Mouse (Mus musculus) thymus, postnatal 25 days (tissue): ENCODE measurements at regions not wholly inside any gene's neighbourhood (a gene's known extent, or its start where the extent isn't known, plus 50 kb on each side); places are given as distances from the start of the nearest gene placed in this dataset.

Experiments
- DNase-seq: peaks from one replicate; pipeline ENCODE4 v3.0.0; 2022

DNA sequence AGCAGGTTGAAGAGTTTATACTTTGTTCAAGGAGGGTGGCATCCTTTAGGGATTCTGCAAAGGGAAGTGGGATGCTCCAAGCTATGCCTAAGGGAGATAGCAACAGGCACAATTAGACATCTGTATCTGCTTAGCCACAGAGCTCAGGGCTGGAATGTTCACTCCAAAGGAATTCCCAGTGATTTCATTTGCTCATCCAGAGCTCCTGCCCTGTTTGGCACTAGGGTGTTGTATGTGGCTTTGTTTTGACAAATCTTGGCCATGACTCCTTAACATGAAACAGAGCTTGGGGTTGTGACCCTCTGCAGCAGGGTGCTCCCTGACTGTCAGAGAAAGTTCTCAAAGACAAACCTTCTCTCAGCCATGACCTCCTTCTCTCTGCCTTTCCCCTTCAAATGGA is 194.8 kb upstream of the 1810046K07Rik start:
- no peak for DNase-seq

DNA sequence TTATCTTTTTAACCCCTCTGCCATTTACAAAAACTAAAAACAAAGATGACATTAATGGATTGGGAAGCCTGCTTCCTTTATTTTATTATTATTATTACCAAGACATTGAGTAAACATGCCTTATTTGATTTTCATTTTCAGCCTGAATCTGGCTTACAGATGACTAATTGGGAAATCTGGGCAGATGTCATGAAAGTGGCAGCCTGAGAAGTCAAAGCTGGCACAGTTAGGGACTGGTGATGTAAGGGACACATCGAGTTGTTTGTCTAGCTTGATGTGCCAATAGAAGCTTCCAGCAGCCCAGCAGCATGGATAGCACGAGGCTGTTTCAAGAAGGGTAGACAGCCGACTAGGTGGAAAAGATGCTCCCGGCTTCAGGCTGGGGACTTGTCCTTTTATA is 197.2 kb upstream of the 1810046K07Rik start:
- no peak for DNase-seq

DNA sequence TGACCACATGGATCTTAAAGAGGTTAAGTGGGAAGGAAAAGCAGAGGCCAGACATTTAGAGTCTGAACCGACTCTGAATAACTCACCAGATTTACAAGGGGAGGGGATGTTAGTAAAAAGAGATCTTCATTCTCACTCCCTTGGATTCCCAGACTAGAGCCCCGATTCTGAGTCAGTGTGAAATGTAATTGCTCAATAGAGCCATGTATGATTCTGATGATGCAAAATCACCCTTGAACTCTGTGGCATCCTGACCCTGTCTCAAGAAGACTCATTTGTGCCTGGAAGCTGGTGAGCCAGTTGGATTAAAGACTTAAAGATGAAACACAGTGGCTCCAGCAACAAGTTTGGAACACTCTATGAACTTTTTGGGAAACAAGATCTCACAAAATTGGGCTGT is 210.2 kb upstream of the 1810046K07Rik start:
- no peak for DNase-seq

DNA sequence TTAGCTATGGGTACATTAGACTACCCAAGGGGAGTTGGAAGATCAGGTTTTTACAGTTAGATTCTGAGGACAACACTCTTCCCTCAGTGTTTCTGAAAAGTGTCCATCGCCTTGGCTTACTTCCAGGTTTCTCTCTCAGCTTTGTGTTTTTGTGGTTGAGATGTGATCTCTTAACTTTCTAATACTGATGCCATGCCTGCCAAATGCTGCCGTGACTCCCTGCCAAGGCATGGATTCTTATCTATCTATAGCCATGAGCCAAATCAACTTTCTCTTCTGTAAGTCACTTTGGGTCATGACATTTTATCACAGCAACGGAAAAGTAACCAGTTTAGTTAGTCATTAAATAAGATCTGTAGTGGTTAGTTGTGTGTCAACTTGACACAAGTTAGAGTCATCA is 213.2 kb upstream of the 1810046K07Rik start:
- DNase-seq: no peak

DNA sequence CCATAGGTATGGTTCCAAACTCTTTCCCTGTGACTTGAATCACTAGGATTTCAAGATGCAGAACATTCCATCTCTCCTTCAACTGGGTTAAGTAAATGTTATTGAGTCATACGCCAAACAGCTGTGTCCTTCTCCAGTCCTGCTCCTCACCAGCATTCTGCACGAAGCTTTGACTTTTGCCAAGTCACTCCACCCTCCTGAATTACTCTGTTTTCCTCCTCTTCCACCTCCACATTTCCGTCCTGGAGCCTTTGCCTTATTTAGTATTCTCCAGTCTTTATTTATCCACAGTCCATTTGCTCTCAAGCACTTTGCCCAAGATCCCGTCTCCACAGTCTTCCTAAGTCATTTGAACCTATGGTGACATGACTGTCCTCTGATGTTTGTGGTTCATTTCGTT is 193.1 kb upstream of the Arhgap20 start:
- no peak for DNase-seq

DNA sequence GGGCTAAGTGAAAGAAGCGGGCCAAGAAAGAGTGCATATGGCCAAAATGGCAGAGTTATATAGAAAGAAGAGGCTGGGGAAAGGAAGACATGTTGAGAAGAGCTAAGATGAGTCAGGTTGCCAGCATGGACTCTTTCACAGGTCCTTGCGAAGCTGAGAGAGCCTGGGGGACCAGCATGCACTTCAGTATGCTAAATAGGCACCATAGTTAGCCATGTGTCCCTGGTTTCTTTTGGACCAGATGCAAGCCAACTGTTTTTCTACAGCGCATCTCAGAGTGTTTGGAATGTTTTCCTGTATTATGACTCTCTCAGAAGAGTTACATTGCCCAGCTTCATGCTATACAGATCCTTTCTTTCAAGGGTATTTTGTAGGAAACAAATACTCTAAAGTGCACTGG is 183.5 kb upstream of the Arhgap20 start:
- no peak for DNase-seq

DNA sequence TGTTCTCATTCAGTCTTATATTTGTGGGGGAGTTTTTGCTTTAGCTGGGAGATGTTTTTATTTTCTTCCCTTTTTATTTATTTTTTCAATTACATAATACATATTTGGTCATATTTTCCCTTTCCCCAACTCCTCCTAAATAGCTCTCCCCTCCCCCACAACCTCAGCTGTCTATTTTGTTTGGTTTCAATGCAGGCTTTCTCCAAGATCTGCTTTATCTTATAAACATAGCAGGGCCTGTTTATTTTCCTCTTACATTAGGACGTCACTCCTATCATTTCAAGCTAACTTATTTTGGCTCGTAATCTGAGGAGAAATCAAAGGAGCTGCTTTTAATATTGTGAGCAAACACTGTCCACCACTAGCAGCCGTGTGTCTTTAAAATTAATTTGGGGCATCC is 171.4 kb upstream of the Arhgap20 start:
- no peak for DNase-seq

DNA sequence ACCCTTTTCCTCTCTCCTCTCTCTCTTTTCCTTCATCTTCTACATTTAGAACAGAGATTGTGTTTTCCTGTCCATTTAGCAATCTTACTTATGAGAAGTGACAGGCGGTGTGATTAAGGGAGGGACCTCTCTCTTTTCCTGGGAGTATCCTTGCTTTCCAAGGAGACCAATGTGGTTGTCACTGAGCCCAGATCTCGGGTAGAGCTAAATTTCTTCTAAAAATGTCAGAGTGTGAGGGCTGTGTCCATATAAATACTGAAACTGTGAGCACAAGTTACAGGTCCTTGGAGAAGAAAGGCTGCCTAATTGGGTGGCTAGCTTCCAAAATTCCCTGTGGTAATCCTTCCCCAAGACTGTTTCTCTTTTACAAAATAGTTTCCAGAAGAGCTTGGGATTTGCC is 166.4 kb upstream of the Arhgap20 start:
- DNase-seq: no peak

DNA sequence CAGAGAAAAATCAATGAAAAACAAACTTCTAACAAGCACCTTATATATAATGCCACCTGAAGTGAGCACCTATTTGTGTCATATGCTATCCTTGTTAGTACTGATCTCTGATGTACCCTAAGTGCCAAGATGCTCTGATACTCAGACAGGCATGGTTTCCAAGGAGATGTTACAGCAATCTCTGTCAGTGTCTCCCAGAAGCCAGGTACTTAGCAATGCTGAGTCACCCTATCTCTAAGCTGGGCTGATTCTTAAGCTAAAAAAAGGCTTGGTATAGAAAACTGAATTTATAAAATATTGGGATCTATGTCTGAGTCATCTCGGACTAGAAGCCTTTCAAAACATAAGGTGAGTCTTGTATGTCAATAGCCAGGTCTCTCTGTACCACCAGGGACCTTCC is 157.0 kb upstream of the Arhgap20 start:
- no peak for DNase-seq

DNA sequence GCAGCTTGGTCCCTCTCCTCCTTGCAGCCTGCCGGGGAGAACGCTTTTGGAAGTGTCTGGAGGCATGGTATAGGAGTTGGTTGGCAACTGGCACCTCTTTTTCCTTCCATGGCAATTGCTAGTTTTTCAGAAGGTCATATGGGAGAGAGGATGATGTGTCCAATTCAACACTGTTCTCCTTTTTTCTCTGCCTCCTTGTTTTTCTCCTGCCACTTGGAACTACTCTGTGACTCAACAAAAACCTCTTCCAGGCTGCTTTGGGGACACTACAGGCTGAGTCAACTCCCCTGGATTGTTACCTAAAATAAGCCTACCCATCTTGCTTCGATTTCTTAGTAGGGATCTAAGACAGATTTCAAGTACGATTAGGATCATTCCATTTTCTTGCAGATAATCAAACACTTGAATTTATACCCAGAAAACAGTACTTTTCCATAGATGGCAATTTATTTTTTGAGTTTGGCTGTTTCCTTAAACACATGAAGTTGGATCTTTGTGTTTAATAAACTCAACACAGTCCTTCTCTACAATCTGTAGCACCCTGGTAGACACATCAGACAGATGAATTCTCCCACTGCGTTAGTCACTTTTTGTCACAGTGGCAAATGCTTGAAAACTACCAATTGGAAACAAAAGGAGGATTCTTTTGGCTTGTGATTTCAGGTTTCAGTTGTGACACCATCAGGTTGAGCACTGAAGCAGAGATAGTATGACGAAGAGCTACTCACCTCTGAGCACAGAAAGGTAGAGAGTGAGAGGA is 156.3 kb upstream of the Arhgap20 start:
- DNase-seq: no peak

DNA sequence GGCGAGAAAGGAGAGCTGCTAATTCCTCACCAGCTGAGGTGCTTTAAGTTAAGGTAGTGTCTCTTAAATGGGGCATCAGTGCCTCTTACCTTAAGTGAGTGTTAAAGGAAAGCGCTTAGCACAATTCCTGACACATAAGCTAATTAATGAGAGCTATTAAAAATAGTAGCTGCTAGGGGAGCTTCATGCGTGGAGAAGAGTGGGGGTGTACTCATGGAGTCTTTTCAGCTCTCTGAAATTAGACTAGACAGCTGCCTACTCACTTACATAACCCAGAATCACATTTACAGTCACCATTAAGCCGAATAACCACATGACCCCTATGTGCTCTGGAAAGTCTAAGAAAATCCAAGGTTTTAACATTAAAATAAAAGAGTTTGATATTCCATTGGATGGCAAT is 139.0 kb upstream of the Arhgap20 start:
- no peak for DNase-seq

DNA sequence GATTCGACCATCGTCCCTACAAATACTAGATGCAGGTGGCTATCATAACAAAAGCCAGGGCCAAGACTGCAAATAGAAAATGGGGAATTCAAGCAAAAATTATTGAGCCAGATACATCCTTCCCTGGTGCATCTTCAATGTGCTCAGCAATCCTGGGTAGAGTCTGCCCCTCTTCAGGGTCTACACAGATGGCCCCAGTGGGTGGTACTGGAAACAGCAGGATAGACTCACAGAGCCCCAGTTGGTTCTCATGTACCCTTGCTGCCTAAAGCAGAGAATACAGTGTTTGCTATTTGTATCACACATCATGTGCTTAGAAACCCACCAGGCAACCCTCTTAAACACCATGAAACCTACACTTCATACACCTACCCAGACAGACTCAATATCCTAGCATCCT is 129.0 kb upstream of the Arhgap20 start:
- no peak for DNase-seq

DNA sequence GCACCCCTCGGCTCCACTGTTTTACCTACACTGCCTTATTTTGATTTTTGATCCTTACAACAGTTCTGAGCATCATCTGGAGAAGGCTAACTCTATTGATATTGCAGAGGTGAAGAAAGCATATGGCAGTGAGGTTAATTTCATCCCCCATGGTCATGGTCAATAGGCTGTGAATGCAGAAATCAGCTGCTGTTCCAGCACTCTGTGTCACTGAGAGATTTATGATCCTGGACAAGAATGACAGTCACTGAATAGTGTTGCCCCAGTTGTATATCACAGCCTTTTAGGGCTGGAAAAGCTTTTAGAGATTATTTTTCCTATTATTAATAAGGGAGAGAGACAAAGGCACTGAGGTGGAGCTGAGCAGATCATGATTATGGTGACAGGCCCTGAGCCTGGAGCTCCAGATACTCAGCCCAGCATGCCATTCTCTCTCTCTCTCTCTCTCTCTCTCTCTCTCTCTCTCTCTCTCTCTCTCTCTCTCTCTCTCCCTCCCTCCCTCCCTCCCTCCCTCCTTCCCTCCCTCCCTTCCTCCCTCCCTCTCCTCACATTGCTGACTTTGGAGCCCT is 128.5 kb upstream of the Arhgap20 start:
- DNase-seq: no peak

DNA sequence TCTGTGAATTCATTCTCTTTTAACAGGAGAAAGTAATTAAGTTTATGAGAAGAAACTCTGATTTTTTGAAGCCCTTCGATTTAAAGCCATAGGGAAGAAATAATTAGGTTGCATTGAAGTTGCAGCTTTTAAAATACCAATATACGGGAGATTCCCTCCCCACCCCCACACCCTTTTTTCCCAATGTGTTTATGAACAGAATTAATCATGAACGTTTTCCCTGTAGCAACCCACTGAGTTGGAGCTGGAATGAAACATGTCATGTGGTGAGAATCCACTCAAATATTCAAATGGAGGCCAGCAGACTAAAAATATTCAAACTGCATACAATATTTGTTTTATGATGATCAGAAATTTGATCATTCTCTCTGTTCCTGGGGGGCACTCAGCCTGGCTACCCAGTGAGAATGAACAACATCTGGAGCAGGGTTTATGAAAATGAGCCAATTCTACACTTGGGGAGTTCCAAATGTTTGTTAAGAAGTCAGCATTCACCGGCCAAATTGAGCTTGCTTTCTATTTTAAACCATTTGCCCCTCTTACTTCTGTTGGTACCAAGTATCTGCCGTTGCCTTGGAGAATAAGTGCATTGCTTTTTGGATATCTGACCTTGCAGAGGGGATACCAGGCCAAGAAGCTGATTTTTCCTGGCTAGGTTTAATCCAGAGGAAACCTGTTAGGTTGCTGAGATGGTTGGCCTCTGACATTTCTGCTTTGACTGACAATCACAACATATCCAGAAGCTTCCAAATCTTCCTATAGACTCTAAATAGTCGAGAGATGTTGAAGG is 127.8 kb upstream of the Arhgap20 start:
- DNase-seq: no peak

DNA sequence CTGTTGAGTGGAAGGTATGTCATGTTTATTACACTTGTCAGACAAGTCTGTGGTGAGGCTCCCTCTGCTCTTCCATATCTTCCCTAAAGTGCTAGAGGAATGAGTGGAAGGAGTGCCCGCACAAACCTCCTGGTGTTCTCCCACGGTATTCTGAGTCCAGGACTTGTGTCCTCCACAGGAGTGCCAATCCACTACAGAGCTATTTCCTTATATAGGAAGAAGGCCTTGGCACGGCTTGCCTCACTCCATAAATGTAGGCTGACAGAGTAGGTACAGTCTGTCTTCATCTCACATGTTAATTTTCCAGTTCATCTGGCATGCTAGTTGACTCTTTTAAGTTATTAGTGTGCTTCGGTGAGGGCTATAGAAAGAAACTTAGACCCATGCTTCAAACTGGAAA is 123.4 kb upstream of the Arhgap20 start:
- no peak for DNase-seq

DNA sequence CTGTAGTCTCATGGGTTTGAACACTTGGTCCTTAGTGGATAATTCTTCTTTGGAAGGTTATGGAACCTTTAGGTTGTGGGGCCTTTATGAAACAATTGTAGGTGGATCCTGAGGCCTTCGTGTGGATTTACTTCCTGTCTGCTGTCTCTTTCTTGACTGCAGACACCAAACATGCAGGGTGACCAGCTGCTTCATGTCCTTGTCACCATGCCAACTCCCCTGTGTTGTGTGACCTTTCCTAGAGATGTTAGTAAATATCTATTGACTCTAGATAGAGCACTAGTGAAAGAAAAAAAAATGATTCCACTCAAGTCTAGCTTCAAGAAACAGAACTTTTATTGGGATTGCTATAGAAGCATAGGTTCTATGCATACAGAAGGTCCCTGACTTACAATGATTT is 119.7 kb upstream of the Arhgap20 start:
- DNase-seq: no peak

DNA sequence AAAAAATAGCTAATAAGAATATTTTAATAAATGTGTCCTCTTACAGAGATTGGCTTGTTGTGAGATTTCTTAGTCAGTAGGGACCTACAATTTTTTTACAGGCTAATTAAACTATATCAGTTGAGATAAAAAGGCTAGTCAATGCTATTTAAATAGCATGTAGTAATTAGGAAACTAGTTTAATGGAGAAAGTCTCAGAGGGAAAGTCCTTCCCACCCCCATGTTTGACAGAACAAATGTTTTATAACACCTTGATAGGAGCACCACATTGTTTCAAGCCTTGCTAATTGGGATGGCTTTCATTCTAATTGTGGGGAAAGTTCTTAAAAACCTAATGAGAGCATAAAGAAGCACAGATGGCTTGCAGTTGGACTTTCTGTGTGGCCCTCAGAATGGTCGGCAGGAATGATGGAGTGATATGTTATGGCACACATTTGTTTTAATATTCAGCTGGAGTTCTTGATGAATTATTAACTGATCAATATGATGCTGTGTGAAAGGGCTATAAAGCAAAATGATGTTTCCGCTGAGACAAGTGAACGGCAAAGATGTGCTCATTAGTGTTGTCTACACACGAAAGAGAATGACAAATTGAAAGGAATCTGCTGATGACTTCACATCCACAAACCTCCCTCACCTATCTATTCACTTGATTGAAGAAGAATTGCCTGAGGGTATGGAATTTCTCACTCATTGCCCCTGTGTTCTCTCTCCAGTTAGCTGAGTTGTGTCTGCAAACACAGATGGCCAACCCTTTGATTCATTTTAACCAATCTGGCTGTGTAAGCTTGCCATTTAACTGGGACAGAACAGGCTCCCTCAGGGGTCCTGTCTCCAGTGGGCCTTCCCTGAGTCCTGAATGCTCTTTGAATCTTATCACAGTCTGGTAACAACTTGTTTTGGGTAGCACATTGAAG is 111.5 kb upstream of the Arhgap20 start:
- DNase-seq: no peak

DNA sequence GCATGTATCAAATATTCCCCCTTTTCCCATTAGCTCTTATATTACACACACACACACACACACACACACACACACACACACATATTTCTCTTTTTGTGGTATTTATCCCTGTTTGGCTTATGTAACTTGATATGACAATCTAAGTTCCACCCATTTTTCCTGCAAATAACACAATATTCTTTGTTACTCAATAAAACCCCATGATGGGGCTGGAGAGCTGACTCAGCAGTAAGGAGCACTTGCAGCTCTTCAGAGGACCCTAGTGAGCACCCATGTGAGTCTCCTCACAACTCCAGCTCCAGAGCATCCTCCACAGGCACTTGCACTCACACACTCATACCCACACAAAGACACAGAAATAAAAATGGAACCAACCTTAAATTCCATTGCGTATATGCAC is 110.5 kb upstream of the Arhgap20 start:
- no peak for DNase-seq

DNA sequence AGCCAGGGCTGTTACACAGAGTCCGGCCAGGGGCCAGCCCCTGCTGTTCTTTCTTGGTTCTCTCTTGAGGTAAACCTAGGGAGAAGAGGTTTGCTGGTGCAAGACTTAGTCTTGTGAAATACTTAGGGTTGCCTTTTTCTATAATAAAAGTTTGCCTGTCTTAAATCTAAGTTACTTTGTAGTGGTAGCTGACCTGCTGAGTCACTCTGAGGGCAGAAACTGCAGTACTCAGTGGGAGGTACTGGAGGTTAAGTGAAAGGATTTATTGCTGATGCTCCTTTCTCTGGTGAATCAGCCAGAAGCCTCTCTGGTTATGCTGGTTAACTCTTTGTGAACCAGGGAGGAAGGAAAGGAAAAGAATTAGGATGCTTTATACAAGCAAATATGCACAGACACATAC is 107.3 kb upstream of the Arhgap20 start:
- DNase-seq: no peak

DNA sequence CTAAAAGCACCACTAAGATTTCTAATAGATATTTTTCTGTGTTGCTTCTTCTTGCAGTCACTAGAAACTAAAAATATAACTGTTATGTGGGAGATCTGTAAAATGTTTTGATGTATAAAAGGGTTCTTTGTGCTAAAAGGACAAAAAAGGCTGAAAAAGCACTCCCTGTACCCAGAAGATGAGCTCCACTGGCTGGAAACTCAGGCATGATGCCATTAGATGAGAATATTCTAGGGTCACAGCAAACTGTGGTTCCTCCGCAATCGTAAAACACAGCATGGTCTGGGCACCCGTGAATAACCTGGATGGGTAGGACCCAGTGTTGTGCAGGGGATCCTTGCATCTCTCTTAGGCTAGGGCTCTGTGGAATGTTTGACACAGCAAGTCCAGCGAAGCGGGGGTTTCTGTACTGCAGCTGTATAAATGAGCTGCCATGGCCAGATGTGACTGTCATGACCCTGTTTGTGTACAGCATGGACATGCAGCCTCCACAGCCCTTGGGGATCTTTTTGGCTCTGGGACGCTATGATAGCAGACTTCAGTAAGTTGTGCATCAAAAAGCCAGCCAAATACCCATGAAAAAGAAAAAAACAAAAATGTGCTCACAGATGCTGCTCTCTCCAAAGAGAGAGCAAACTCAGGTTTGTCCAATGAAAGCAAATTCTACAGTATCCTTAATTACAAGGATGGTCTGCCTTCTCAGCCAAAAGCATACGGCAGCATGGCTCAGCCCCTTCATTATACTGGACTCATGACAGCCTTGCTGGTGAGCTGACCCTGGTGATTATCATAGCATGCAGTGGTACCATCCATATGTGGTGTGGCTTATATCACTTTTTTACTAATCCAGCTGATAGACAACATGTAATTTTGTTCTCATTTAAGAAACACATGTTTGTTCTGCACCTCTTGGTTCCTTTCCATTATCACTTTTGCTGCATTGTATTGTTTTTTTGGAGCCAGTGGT is 103.9 kb upstream of the Arhgap20 start:
- no peak for DNase-seq

DNA sequence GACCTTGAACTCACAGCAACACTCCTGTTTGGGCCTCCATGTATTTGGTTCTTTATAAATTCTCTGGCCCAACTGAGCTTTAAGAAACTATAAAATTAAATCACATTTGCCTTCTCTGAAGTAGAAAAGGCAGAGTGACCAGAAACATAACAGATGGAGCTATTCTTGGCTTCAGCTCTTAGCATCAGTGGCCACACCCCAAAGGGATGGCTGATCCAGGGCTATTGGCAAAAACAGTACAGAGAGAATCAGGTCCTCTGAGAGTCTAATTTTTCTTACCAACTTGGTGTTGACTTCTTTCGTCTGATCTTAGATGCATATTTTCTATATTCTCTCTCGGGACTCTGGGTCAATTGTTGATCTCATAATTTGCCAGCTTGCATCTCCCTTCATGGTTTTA is 103.2 kb upstream of the Arhgap20 start:
- no peak for DNase-seq

DNA sequence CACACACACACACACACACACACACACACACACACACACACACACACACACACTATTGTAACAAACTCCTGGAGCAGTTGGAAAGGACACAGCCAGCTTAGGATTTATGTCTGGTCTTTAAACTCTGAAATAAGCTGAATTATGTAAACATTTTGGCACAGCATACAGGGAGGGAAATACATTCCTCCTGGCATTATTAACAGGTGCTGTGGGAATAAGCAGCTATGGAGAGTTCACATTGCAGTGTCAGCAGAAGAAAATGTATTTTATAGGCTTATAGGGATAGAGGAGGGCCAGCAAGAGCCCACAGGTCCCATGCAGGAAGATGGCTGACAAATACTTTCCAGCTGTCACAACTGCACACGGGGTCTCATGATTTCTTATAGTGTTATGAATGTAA is 100.8 kb upstream of the Arhgap20 start:
- no peak for DNase-seq
